ENCODE assay signal across 19 mouse cellular contexts in the genomic region with DNA sequence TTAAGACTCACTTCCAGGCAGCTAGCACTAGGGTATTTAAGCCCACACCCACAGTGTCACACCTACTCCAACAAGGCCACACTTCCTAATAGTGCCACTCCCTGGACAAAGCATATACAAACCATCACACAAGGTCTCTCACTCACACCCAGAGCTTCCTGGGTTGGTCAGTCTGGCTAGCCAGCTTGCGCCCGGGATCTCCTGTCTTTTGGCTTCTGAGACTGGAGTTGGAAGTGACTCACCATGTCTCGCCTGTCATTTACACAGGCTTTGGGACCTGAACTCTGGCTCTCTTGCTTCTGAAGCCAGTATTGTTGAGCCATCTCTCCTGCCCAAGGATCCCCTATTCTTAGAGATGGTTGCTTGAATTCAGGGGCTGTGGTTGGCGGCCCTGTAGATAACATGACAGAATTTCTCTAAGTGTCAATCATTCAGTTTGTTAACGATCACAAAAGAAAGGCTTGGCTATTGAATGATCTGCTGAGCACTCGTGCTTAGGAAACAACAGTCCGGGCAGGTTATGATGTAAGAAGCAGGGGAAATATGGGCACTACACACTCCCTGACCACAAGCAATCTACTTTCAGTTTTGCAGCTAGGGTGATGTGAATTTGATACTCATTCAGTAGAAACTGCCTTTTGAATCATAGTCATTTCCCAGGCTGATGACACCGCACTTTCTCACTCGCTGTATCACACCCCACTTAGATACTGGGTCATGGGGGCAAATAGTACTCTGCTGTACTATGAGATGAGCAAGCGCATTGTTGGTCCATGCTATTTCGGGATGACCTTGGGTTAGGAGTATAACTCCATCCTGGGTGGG. TPM values are rescaled to one million over a fixed set of nuclear protein-coding genes. Genes with fewer than 3 reads are reported as not detected.
DNase-seq lines count a peak whose midpoint lies in the region; ATAC-seq and TF ChIP-seq lines count a peak whose summit lies in the region.
"Had no signal": no experiment of that assay in that cellular context is flagged by ENCODE, and none has a peak within 500 bp of the region (broad histone marks: within the 10 kb centered on the region; RNA-seq: fewer than 3 reads in every experiment).

No protein-coding gene starts in this region.

- H3K4me1 ChIP-seq in hindbrain, postnatal 0 days (ENCODE audit: insufficient read depth, low read length): no peaks in the 10 kb centered on the region
- peaks cover 4% of the 10 kb centered on the region; the same call in 1 of the 2 replicates for H3K4me1 ChIP-seq in hindbrain, embryonic 13.5 days (replicated peaks)
- H3K4me1 ChIP-seq: liver, embryonic 13.5 days had no signal

- H3K27me3 ChIP-seq in hindbrain, postnatal 0 days (ENCODE audit: insufficient read depth, low read length): no peaks in the 10 kb centered on the region
- H3K27me3 ChIP-seq in hindbrain, embryonic 13.5 days: no peaks in the 10 kb centered on the region

- no peak for TF ChIP-seq CTCF in hindbrain, postnatal 0 days (IDR thresholded peaks at IDR 0.05; ENCODE audit: low read depth)

- no peak overlapping the region for H3K4me2 ChIP-seq in hindbrain, postnatal 0 days (ENCODE audit: low read depth, low read length)
- H3K4me2 ChIP-seq in hindbrain, embryonic 13.5 days: no peak overlapping the region
- H3K4me2 ChIP-seq: liver, embryonic 13.5 days had no signal

- 79% methylated on average over 11 of the region's 11 CpGs for WGBS in hindbrain, postnatal 0 days
- 88% methylated on average over 11 of the region's 11 CpGs for WGBS in hindbrain, embryonic 13.5 days

- no peak overlapping the region for H3K4me3 ChIP-seq in hindbrain, postnatal 0 days (ENCODE audit: low read length)
- H3K4me3 ChIP-seq in hindbrain, embryonic 13.5 days: no peak overlapping the region
- H3K4me3 ChIP-seq: erythroblast, embryonic 14.5 days; limb, embryonic 10.5 days; liver, embryonic 13.5 days had no signal

- ATAC-seq in hindbrain, postnatal 0 days: peak; percentile 47
- no peak for ATAC-seq in hindbrain, embryonic 13.5 days (ENCODE audit: low FRiP score)
- peak; percentile 90 for ATAC-seq in granulocyte monocyte progenitor cell, adult 5-6 weeks (replicated peaks; ENCODE audit: poor library complexity, severe bottlenecking)
- ATAC-seq in erythroblast, adult 5-6 weeks (replicated peaks; ENCODE audit: low FRiP score, poor library complexity, severe bottlenecking): no peak

- H3K27ac ChIP-seq in hindbrain, postnatal 0 days: no peak overlapping the region
- no peak overlapping the region for H3K27ac ChIP-seq in hindbrain, embryonic 13.5 days
- H3K27ac ChIP-seq: kidney, postnatal 0 days; limb, embryonic 10.5 days; liver, embryonic 13.5 days had no signal

- no peaks in the 10 kb centered on the region for H3K9me3 ChIP-seq in hindbrain, postnatal 0 days (ENCODE audit: low read length)
- no peaks in the 10 kb centered on the region for H3K9me3 ChIP-seq in hindbrain, embryonic 13.5 days
- H3K9me3 ChIP-seq: limb, embryonic 10.5 days; liver, embryonic 13.5 days had no signal

- DNase-seq in hindbrain, postnatal 0 days (ENCODE audit: low spot score): no peak
- DNase-seq in Muller cell, postnatal 12 days (ENCODE audit: inconsistent ontology term): peak; percentile 49
- DNase-seq in natural killer cell, adult 2 months (ENCODE audit: low spot score in 2 of 2): peak; percentile 62 to 80
- DNase-seq in B cell, adult 2 months: no peak
- no peak for DNase-seq in left cerebral cortex, adult 18-20 months (ENCODE audit: low spot score in 2 of 2)
- DNase-seq: cerebellum, adult 2 months; gastrocnemius, postnatal 36 days; liver, embryonic 13.5 days; lung, postnatal 4 days; thymus, adult 18-20 months had no signal

- H3K36me3 ChIP-seq in hindbrain, postnatal 0 days (ENCODE audit: insufficient read depth, low read length): no peaks in the 10 kb centered on the region
- no peaks in the 10 kb centered on the region for H3K36me3 ChIP-seq in hindbrain, embryonic 13.5 days
- H3K36me3 ChIP-seq: limb, embryonic 10.5 days; liver, embryonic 13.5 days had no signal

- no peak overlapping the region for H3K9ac ChIP-seq in hindbrain, postnatal 0 days (replicated peaks; ENCODE audit: low read length)
- no peak overlapping the region for H3K9ac ChIP-seq in hindbrain, embryonic 13.5 days
- H3K9ac ChIP-seq: liver, embryonic 13.5 days had no signal

RNA-seq across cellular contexts. Expression of a gene that starts 14.6 kb away (rescaled TPM):
- 0.07 and 0.21 TPM in 2 replicates for total RNA-seq in hindbrain, postnatal 0 days (2014; rRNA removed)
- polyA plus RNA-seq in hindbrain, postnatal 0 days (2015; fragmentation: Nextera tagmentation; extraction: Ambion mirVana): 0.11 TPM in 1 of 2 replicates, not detected in the other
- not detected in 2 replicates for polyA plus RNA-seq in hindbrain, embryonic 13.5 days (2015; fragmentation: Nextera tagmentation; extraction: Ambion mirVana)
- not detected in 2 replicates for total RNA-seq in granulocyte monocyte progenitor cell, adult 5-6 weeks (2014; fragmentation: Nextera tagmentation)
- total RNA-seq in granulocyte monocyte progenitor cell, adult 5-6 weeks (2017): not detected in 2 replicates
- not detected in 2 replicates for total RNA-seq in erythroblast, adult 5-6 weeks (2015; ENCODE audit: low replicate concordance)
- not detected in 2 replicates for total RNA-seq in erythroblast, adult 5-6 weeks (2017; ENCODE audit: low replicate concordance)
- under 1 TPM in 1 of 2 experiments, not detected in 1; 0.21 TPM for total RNA-seq in left cerebral cortex, adult 18-20 months (2021)
- total RNA-seq: ES-E14; layer of hippocampus, postnatal 14 days had no signal
- polyA plus RNA-seq: heart, embryonic 14.5 days; limb, embryonic 10.5 days had no signal

RNA-seq across cellular contexts. Expression of a gene that starts 45.2 kb away (rescaled TPM):
- total RNA-seq in hindbrain, postnatal 0 days (2014; rRNA removed): 36.2 and 39.2 TPM in 2 replicates
- 52.2 and 54.5 TPM in 2 replicates for polyA plus RNA-seq in hindbrain, postnatal 0 days (2015; fragmentation: Nextera tagmentation; extraction: Ambion mirVana)
- 41.1 and 45.8 TPM in 2 replicates for polyA plus RNA-seq in hindbrain, embryonic 13.5 days (2015; fragmentation: Nextera tagmentation; extraction: Ambion mirVana)
- 9.4 and 22.7 TPM in 2 replicates for total RNA-seq in granulocyte monocyte progenitor cell, adult 5-6 weeks (2014; fragmentation: Nextera tagmentation)
- total RNA-seq in granulocyte monocyte progenitor cell, adult 5-6 weeks (2017): 22.9 and 34.1 TPM in 2 replicates
- total RNA-seq in erythroblast, adult 5-6 weeks (2015; ENCODE audit: low replicate concordance): 0.77 and 1.3 TPM in 2 replicates
- 6.3 and 7.2 TPM in 2 replicates for total RNA-seq in erythroblast, adult 5-6 weeks (2017; ENCODE audit: low replicate concordance)
- 10 to 100 TPM; 45.9 to 50.9 TPM for total RNA-seq in left cerebral cortex, adult 18-20 months (2021)

Comparison
In these comparisons a context has a peak if more than half of its experiments do, and no peak if none do; other contexts are left out.
1. ATAC-seq: peak in hindbrain, postnatal 0 days (single experiment) and granulocyte monocyte progenitor cell, adult 5-6 weeks (single experiment); none in hindbrain, embryonic 13.5 days (single experiment) and erythroblast, adult 5-6 weeks (single experiment).
2. DNase-seq: peak in Muller cell, postnatal 12 days (single experiment) and natural killer cell, adult 2 months (2 of 2); none in hindbrain, postnatal 0 days (single experiment), B cell, adult 2 months (0 of 2) and left cerebral cortex, adult 18-20 months (0 of 2).